Mouse (Mus musculus): ENCODE measurements at regions not wholly inside any gene's neighbourhood (a gene's known extent, or its start where the extent isn't known, plus 50 kb on each side); places are given as distances from the start of the nearest gene placed in this dataset.

DNA sequence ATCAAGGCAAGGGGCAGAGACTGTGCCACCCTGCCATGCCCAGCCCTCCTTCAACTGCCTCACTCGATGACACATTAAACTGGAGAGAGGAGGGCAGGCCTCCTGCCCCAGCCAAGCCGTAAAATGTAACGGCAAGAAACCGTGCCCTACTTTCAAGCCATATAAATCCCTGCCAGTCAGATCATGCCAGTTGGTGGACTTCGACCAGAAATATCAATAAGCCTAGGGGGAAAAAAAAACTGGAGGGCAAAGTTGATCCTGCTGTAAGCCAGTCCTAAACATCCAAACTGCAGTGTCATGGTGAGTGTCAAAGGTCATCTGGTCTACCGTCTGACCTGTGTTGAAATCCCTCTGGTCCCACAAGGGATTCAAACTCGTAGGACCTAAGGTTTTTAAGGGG, 170.8 kb downstream of the Tomm20 start:
- TF ChIP-seq BHLHE40 (IDR thresholded peaks at IDR 0.05; ENCODE audit: borderline replicate concordance, low read depth, low read length) (no peak), POLR2A (IDR thresholded peaks at IDR 0.05; ENCODE audit: control insufficient read depth in 1 of 2, insufficient read depth in 1 of 2, low read depth in 1 of 2, low read length in 2 of 2, poor library complexity in 1 of 2) (no peak), TCF12 (IDR thresholded peaks at IDR 0.05; ENCODE audit: low read depth, low read length) (no peak), USF1 (IDR thresholded peaks at IDR 0.05; ENCODE audit: low read depth, low read length) (no peak), MEF2A (IDR thresholded peaks at IDR 0.05; ENCODE audit: extremely low read depth, insufficient replicate concordance, low read depth, low read length, poor library complexity, severe bottlenecking) (no peak), CTCF (IDR thresholded peaks at IDR 0.05 in 2 of 3, conservative IDR thresholded peaks at IDR 0.05 in 1 of 3; ENCODE audit: control insufficient read depth in 1 of 3, insufficient read depth in 1 of 3, low read depth in 2 of 3, low read length in 3 of 3, poor library complexity in 1 of 3, severe bottlenecking in 1 of 3) (no peak), TAL1 (IDR thresholded peaks at IDR 0.05; ENCODE audit: low read length) (no peak), EP300 (IDR thresholded peaks at IDR 0.05; ENCODE audit: low read depth in 1 of 2, low read length in 2 of 2) (no peak)
